Mouse (Mus musculus) thymus, adult 2 months (tissue): ENCODE data around the gene Fcgr3.

ENCODE experiments used
- CTCF ChIP-seq: fragments of 200-500 bp; IDR thresholded peaks from 2 replicates; pipeline ENCODE4 v1.5.1; 2012; ENCODE audit warnings: mild to moderate bottlenecking, control low read depth, low read length, moderate library complexity, borderline replicate concordance; ENCODE audit not compliant: control insufficient read depth, poor library complexity, insufficient read depth; ENCODE audit errors: extremely low read depth
- POLR2A ChIP-seq: fragments of 200-500 bp; IDR thresholded peaks from 2 replicates; pipeline ENCODE4 v1.6.1; 2012; ENCODE audit warnings: mild to moderate bottlenecking, low read length, control low read depth, moderate library complexity; ENCODE audit not compliant: control insufficient read depth, poor library complexity, insufficient read depth; ENCODE audit errors: extremely low read depth

DNA sequence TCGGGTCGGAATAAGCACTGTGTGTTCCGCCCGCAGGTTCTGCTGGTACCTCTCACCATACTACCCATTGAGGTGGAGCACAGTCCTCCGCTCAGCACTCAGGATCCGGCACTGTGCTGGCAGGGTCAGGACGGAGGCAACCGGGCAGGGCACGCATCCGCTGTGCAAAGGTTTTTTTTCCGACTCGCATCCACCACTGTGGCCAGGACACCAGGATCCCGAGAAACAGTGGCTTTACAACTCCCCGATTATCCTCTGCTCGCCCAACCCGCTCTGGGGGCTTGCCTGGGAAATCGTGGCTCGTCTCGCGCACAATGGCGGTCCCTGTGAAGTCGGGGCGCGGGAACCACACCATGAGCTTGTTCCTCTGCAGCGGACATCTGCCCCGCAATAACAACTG lies 21.0 kb upstream of the Fcgr3 start:
- TF ChIP-seq POLR2A: no peak
- TF ChIP-seq CTCF: no peak
